Mouse (Mus musculus): ENCODE measurements around the gene Panx3.

DNA sequence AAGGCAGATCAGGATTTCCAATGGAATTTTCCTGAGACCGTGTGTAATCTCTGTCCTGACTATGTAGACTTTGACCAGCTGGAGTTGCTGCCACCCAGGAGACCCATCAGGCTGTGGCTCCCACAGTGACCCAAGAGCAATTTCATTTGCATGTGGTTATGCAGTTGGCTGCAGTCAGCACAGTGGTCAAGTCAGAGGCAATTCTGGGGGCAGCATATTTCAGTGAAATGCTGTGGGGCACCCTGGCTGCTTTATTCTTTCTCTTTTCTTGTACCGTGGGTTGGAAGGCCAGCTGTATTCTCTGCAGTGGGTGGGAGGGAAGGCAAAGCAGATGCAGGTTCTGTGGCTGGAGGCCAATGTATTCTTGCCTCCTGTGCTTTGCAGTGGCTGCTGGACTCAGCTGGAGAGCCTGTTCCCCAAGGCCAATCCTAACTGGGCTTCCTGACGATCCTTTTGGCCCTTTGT lies 42.9 kb downstream of the Panx3 start:
- no peak for TF ChIP-seq GATA1 (IDR thresholded peaks at IDR 0.05; ENCODE audit: low read length)
- TF ChIP-seq TAL1 (IDR thresholded peaks at IDR 0.05; ENCODE audit: low read length), result no peak
